Mouse (Mus musculus) CD4-positive, CD25-positive, alpha-beta regulatory T cell, adult 2 months (primary cell): Measurements from ENCODE around the gene Dync1li2.

Experiments
- DNase-seq: peaks from one replicate; pipeline ENCODE4 v3.0.0-alpha.2; 2012; ENCODE audit warnings: low read depth, low spot score

Dync1li2 gene

DNA sequence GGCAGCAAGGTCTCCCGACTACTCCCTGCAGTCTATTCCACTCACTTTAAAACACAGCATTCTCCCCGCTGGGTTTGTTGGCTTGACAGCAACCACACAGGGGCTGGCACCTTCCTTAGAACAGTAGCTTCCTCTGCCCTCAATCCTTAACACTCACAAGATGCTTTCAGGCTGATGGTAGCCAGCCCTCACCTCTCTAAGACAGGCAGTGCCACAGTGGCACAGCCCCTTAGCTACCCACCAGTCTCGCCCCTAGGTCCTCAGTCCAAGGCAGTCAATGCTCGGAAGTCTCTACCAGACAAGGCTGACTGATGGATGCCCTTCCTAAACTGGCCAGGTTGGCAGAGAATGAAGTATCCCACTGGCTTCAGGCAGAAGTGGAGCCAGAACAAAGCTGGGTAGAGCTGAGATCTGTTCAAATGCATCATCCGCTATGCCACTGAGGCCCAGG is 61.9 kb downstream of the Dync1li2 start:
- no peak for DNase-seq

DNA sequence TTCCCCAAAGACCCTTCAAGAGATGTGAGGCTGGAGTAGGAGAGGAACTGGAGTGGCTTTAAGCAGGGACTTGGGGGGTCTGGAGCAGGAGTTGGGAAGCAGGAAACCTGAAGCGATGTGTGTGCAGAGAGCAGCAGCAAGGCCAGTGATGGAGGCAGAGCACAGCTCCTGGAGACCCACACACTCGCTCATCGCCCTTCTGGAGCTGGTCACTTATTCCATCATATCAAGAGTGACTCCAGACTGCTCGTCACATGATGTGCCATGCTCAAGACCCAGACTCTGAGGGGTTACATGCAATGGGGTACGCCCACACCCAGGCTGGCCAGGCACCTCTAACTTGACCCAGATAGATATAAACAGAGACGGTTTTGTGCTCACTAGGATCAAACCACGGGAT is 62.6 kb downstream of the Dync1li2 start:
- DNase-seq: no peak

DNA sequence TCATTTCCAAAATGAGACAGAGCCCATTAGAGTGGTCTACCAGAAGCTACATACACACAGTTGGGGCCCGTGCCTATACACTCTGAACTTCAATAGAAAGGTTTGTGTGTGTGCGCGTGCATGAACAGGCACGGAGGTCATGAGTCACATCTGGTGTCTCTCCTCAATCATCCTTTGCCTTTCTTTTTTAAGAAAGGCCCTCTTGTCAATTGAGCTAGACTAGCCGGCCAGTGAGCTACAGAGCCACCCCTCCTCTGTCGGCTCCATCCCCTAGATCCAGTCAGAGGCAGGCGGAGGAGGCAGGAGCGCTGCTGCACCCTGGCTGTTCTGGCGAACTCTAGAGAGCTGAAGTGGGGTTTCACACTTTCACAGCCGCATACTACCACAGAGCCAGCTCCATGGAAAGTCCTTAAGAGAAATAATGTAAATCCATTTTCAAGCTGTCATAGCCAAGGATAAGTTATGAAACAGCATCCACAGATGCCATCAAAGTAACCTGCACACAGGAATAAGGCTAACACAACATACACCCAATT is 63.5 kb downstream of the Dync1li2 start:
- DNase-seq: no peak

DNA sequence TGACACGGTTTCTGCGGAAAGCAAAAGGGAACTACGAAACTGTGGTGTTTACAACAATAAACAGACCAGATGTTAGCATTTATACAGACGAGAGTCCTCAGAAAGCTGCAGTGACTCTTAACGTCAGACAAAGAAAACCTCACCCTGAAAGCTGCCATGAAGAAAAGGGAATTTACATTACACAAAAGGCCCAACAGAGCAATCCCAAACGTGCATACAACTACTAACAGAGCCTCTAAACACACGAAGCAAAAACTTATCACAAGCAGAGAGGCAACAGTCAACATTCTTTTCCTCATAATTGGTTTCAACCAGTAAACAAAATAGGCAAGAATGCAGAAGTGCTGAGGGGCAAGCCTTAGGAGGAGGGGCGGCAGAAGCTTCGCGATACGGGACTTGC is 66.2 kb downstream of the Dync1li2 start:
- no peak for DNase-seq

- no peak for DNase-seq
Measured at GRCm38 (mm10) chr8:104375959-104376358, 66.9 kb downstream of the Dync1li2 start.

DNA sequence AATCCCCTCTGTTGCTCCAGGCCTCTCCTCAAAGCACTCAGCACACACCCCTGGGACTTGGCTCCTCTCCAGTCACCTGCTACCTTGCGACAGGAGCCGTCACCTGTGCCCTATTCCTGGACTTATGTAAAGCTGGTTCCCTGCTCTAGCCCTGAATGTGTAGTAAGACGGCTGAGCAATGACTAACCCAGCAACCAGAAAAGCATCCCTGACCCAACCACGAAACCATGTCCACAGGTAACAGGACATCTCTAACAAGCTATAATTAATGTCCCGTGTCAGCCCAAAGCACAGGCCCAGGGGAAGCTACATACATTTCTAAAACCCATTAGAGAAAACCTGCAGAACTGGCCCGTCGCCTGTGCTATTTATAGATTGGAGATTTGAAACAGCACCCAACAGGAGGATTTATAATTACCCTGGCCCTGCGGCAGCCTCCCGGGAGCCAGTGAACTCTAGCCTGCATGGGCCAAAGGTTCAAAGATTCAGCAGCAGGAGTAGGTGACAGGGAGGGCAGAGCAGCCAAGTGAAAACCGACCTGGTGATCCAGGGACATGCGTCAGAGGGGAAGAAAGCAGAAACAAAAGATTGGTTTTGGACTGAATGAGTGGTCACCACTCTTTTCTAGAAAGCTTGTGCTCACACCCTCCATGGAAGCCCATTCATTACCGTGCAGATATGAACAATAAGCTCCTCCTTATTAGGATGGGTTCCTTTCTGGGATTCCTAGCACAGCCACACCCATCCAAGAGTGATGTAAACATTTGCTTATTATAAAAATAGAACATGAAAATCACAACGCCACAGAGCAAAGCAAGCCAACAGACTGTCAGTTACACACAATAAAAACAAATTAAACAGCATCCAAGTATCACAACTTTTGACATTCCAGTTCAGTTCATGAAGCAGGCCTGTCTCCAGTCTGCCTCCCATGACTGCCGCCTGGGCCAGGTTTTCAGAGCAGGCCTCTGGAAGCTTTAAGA is 67.7 kb downstream of the Dync1li2 start:
- DNase-seq: no peak

DNA sequence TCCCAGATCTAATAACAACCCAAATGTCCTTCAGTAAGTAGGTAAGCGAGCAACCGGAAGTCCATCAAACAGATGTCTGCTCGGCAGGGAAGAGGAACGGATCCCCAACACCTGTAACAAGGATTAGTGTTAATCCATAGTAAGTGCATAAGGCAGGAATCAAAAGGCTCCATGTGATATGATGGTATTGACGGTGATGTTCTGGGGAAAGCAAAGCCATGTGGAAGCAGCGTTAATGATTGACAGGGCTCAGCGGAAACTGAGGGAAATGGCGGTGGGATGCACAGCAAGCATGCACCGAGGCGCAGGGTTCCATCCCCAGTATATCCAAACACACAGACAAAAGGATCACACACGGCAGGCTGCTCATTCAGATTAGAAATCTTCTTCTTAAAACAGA is 68.6 kb downstream of the Dync1li2 start:
- no peak for DNase-seq

DNA sequence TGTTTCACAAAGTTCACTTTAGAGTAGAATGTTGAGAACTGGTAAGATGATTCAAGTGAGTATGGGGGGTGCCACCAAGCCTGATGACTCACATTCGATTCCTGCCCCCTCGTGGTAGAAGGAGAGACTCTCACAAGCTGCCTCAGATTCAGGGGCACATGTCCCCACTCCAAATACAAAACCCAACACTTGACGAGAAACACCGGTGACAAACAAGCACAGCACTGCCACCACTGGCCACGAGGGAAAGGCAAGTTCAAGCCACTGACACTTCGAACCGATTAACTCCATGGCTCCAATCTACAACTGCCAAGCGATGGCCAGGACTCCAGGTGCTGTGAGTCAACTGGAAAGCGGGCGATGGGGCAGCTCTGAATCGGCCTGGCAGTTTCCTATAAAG is 69.1 kb downstream of the Dync1li2 start:
- DNase-seq: peak; percentile 7

- no peak for DNase-seq
Measured at GRCm38 (mm10) chr8:104371121-104371520, 71.7 kb downstream of the Dync1li2 start.

DNA sequence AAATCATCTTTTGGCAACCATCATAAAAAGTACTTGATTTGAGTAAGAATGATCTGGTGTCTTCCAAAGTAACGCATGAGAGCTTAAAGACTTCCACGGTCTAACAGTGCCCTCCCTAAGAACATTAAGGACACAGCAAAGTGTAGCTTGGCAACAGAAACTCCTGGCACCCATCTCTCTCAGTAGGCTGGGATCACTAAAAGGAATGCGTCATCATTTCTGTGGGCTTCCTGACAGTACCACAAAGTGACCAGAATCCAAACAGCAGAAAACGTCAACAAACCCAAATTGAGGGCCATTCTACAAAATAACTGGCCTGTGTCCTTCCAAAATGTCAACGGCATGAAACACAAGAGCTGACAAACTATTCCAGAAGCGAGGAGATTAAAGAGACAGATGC is 72.8 kb downstream of the Dync1li2 start:
- DNase-seq: no peak

DNA sequence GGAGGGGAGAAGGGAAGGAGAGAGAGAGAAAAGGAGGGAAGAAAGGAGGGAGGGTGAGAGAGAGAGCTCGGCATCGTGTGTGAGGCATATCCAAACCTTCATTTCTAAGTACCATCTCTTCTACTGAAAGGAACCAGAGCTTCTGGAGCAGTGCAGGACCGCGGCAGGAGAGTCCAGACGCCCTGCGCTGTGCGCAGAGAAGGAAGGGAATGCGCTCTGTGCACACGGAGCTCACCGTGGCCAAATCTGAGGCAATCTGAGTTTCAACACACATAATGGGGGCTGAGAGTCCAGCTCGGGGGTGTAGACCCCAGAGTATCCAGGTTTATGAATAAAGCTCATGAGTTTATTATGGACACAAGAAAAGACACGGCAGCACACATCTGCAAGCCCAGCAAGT is 73.3 kb downstream of the Dync1li2 start:
- DNase-seq: no peak
